Mouse (Mus musculus): ENCODE results near the gene Nucb1. TPM values are rescaled to one million over a fixed set of nuclear protein-coding genes. Genes with fewer than 3 reads are reported as not detected.

Nucb1 gene
- polyA plus RNA-seq, 1 experiment from 2014 or later, result 113 TPM

DNA sequence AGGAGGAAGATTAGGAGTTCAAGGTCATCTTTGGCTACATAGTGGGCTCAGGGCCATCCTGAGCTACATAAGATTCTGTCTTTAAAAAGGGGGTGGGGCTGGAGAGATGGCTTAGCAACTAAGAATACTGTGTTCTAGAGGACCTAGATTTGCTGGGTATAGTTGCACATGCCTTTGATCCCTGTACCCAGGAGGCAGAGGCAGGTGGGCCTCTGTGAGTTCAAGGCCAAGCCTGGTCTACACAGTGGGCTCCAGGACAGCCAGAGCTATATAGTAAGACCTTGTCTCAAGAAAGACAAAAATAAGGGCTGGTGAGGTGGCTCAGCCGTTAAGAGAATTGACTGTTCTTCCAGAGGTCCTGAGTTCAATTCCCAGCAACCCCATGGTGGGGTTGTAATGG lies 60.2 kb downstream of the Nucb1 start:
- H3K36me3 ChIP-seq (ENCODE audit: control insufficient read depth, insufficient read depth, low read length), result peaks cover 2% of the 10 kb centered on the region; the same call in 1 of the 2 replicates
- no peak for ATAC-seq (ENCODE audit: insufficient read depth, low FRiP score, low TSS enrichment)

GRCm38 (mm10) chr7:45447325-45447990 lies 62.7 kb downstream of the Nucb1 start:
- DNase-seq (ENCODE audit: low spot score), result no peak
- 35% methylated on average over 11 of the region's 11 CpGs for WGBS

More for the DNA sequence above, 60.2 kb downstream of the Nucb1 start:
- Histone ChIP-seq H3K27me3 (ENCODE audit: control insufficient read depth, insufficient read depth, low read length) (no peaks in the 10 kb centered on the region), H3K9me3 (ENCODE audit: control insufficient read depth, low read length) (no peaks in the 10 kb centered on the region), H3K4me2 (ENCODE audit: low read depth) (no peak overlapping the region), H3K4me3 (ENCODE audit: low read depth, low read length) (no peak overlapping the region), H3K9ac (ENCODE audit: low read length) (no peak overlapping the region), H3K4me1 (ENCODE audit: control insufficient read depth, insufficient read depth, low read length) (no peaks in the 10 kb centered on the region), H3K27ac (ENCODE audit: low read depth, low read length) (no peak overlapping the region)
- DNase-seq (ENCODE audit: low spot score), result no peak
- 91% methylated on average over 1 of the region's 1 CpGs for WGBS

DNA sequence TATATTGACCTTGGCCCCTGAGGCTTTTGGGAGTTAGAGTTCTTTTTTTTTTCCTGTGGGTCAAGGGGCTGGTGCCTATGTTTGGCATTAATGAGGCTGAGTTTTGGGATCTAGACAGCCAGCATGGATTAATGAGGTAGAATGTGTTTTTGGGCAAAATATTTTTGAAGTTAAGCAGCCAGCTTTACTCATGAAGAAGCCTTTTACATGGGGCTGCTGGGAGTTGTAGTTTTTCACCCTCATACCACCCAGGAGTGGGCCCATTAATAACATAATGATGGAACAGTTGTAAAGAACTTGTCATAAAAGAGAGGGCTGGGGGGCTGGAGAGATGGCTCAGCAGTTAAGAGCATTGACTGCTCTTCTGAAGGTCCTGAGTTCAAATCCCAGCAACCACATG lies 63.6 kb downstream of the Nucb1 start:
- H3K4me3 ChIP-seq (ENCODE audit: low read depth, low read length), result no peak overlapping the region
- no peaks in the 10 kb centered on the region for H3K27me3 ChIP-seq (ENCODE audit: control insufficient read depth, insufficient read depth, low read length)
- H3K4me1 ChIP-seq (ENCODE audit: control insufficient read depth, insufficient read depth, low read length), result no peaks in the 10 kb centered on the region
- no peak overlapping the region for H3K27ac ChIP-seq (ENCODE audit: low read depth, low read length)
- H3K4me2 ChIP-seq (ENCODE audit: low read depth), result no peak overlapping the region
- H3K36me3 ChIP-seq (ENCODE audit: control insufficient read depth, insufficient read depth, low read length), result peaks cover 2% of the 10 kb centered on the region; the same call in 1 of the 2 replicates
- DNase-seq (ENCODE audit: low spot score) (no peak), ATAC-seq (ENCODE audit: insufficient read depth, low FRiP score, low TSS enrichment) (no peak)
- no peaks in the 10 kb centered on the region for H3K9me3 ChIP-seq (ENCODE audit: control insufficient read depth, low read length)
- H3K9ac ChIP-seq (ENCODE audit: low read length), result no peak overlapping the region

More at GRCm38 (mm10) chr7:45447325-45447990, 62.7 kb downstream of the Nucb1 start:
- H3K4me3 ChIP-seq (ENCODE audit: low read depth, low read length), result no peak overlapping the region
- no peaks in the 10 kb centered on the region for H3K4me1 ChIP-seq (ENCODE audit: control insufficient read depth, insufficient read depth, low read length)
- ATAC-seq (ENCODE audit: insufficient read depth, low FRiP score, low TSS enrichment), result no peak
- H3K27ac ChIP-seq (ENCODE audit: low read depth, low read length), result no peak overlapping the region
- H3K4me2 ChIP-seq (ENCODE audit: low read depth), result no peak overlapping the region
- no peak overlapping the region for H3K9ac ChIP-seq (ENCODE audit: low read length)
- peaks cover 2% of the 10 kb centered on the region; the same call in 1 of the 2 replicates for H3K36me3 ChIP-seq (ENCODE audit: control insufficient read depth, insufficient read depth, low read length)
- no peaks in the 10 kb centered on the region for H3K27me3 ChIP-seq (ENCODE audit: control insufficient read depth, insufficient read depth, low read length)
- H3K9me3 ChIP-seq (ENCODE audit: control insufficient read depth, low read length), result no peaks in the 10 kb centered on the region

DNA sequence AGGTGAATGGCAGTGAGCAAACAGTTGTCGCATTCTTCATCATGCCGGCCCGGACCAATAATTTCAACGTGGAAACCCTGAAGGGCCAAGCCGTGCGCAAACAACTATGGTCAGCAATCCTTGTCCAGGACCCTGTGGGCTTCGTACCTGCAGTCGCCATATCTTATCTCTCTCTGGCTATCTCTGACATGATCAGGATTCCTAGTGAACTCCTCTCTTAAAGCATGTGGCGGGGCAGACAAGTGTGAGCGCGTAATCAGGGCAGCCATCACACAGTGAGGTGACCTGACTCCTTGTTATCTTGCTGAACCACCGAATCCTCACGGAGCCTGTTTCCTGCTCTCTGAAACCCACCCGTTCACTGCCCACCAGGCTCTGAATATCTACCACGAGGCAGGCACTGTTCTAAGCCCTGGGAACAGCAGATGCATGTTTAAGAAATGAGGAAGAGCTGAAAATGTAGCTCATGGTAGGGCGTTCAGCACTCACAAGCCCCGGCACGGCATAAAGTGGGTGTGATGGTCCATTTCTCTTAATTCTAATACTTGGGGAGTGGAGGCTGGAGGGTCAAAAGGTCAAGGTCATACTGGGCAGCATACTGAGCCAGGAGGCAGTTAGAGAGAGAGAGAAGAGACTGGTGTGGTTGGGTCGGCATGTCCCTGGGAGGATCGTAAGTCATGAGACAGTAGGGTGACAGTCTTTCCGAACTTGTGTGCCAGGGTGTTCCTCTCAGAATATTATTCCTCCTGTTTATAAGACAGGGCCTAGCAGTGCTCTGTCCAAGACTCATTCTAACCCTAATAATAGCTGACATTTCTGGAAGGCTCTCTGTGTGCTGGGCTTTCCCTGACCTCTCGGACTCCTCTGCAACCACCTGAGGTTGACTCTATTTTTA lies 66.4 kb downstream of the Nucb1 start:
- Histone ChIP-seq H3K4me2 (ENCODE audit: low read depth) (no peak overlapping the region), H3K4me3 (ENCODE audit: low read depth, low read length) (no peak overlapping the region), H3K36me3 (ENCODE audit: control insufficient read depth, insufficient read depth, low read length) (peaks cover 2% of the 10 kb centered on the region; the same call in 1 of the 2 replicates), H3K9me3 (ENCODE audit: control insufficient read depth, low read length) (no peaks in the 10 kb centered on the region), H3K4me1 (ENCODE audit: control insufficient read depth, insufficient read depth, low read length) (no peaks in the 10 kb centered on the region), H3K9ac (ENCODE audit: low read length) (no peak overlapping the region), H3K27me3 (ENCODE audit: control insufficient read depth, insufficient read depth, low read length) (no peaks in the 10 kb centered on the region), H3K27ac (ENCODE audit: low read depth, low read length) (no peak overlapping the region)
- ATAC-seq (ENCODE audit: insufficient read depth, low FRiP score, low TSS enrichment) (no peak), DNase-seq (ENCODE audit: low spot score) (no peak)
- WGBS, result 90% methylated on average over 22 of the region's 22 CpGs

Small RNA genes within 50 kb of the gene (microRNA-seq; reads per million reads assigned to microRNA genes)
- gene Gm22133, result not detected

Other genes starting within 250 kb of the Nucb1 start
- gene Slc6a21, start 232.9 kb downstream of the Nucb1 start, polyA plus RNA-seq (2014; fragmentation: Nextera tagmentation; extraction: Ambion mirVana), result not detected in 2 replicates
- 6.5 and 8.6 TPM in 2 replicates for gene Trpm4, start 176.6 kb downstream of the Nucb1 start, polyA plus RNA-seq (2014; fragmentation: Nextera tagmentation; extraction: Ambion mirVana)
- 0.87 and 1.1 TPM in 2 replicates for gene Hrc, start 175.1 kb downstream of the Nucb1 start, polyA plus RNA-seq (2014; fragmentation: Nextera tagmentation; extraction: Ambion mirVana)
- gene Ppfia3, start 143.4 kb downstream of the Nucb1 start, polyA plus RNA-seq (2014; fragmentation: Nextera tagmentation; extraction: Ambion mirVana), result 11.9 and 12.1 TPM in 2 replicates
- gene Lin7b, start 139.8 kb downstream of the Nucb1 start, polyA plus RNA-seq (2014; fragmentation: Nextera tagmentation; extraction: Ambion mirVana), result 1.6 and 3.4 TPM in 2 replicates
- 66.4 and 74.1 TPM in 2 replicates for gene Snrnp70, start 114.7 kb downstream of the Nucb1 start, polyA plus RNA-seq (2014; fragmentation: Nextera tagmentation; extraction: Ambion mirVana)
- 0.20 TPM in 1 of 2 replicates, not detected in the other for gene Kcna7, start 104.8 kb downstream of the Nucb1 start, polyA plus RNA-seq (2014; fragmentation: Nextera tagmentation; extraction: Ambion mirVana)
- 1.2 and 1.6 TPM in 2 replicates for gene Ntf5, start 96.7 kb downstream of the Nucb1 start, polyA plus RNA-seq (2014; fragmentation: Nextera tagmentation; extraction: Ambion mirVana)
- gene Lhb, start 89.6 kb downstream of the Nucb1 start, polyA plus RNA-seq (2014; fragmentation: Nextera tagmentation; extraction: Ambion mirVana), result not detected in 2 replicates
- 32.8 and 37.2 TPM in 2 replicates for gene Gys1, start 75.6 kb downstream of the Nucb1 start, polyA plus RNA-seq (2014; fragmentation: Nextera tagmentation; extraction: Ambion mirVana)
- gene Ruvbl2, start 72.3 kb downstream of the Nucb1 start, polyA plus RNA-seq (2014; fragmentation: Nextera tagmentation; extraction: Ambion mirVana), result 165 and 172 TPM in 2 replicates
- 5,316 and 5,449 TPM in 2 replicates for gene Ftl1, start 50.5 kb downstream of the Nucb1 start, polyA plus RNA-seq (2014; fragmentation: Nextera tagmentation; extraction: Ambion mirVana)
- 193 and 206 TPM in 2 replicates for gene Bax, start 43.5 kb downstream of the Nucb1 start, polyA plus RNA-seq (2014; fragmentation: Nextera tagmentation; extraction: Ambion mirVana)
- 0.26 and 0.57 TPM in 2 replicates for gene Tulp2, start 28.5 kb downstream of the Nucb1 start, polyA plus RNA-seq (2014; fragmentation: Nextera tagmentation; extraction: Ambion mirVana)
- gene Gm45808, start 23.6 kb downstream of the Nucb1 start, polyA plus RNA-seq (2014; fragmentation: Nextera tagmentation; extraction: Ambion mirVana), result not detected in 2 replicates
- gene Dhdh, start 21.6 kb downstream of the Nucb1 start, polyA plus RNA-seq (2014; fragmentation: Nextera tagmentation; extraction: Ambion mirVana), result 2.8 and 2.9 TPM in 2 replicates
- gene Ppp1r15a, start 15.9 kb upstream of the Nucb1 start, polyA plus RNA-seq (2014; fragmentation: Nextera tagmentation; extraction: Ambion mirVana), result 16.0 and 17.7 TPM in 2 replicates
- 1.3 and 2.3 TPM in 2 replicates for gene Plekha4, start 15.9 kb upstream of the Nucb1 start, polyA plus RNA-seq (2014; fragmentation: Nextera tagmentation; extraction: Ambion mirVana)
- gene Hsd17b14, start 44.5 kb upstream of the Nucb1 start, polyA plus RNA-seq (2014; fragmentation: Nextera tagmentation; extraction: Ambion mirVana), result 0.78 and 1.1 TPM in 2 replicates
- gene Bcat2, start 59.7 kb upstream of the Nucb1 start, polyA plus RNA-seq (2014; fragmentation: Nextera tagmentation; extraction: Ambion mirVana), result 34.1 and 37.4 TPM in 2 replicates
- not detected in 2 replicates for gene Fgf21, start 105.1 kb upstream of the Nucb1 start, polyA plus RNA-seq (2014; fragmentation: Nextera tagmentation; extraction: Ambion mirVana)
- gene Fut1, start 106.9 kb upstream of the Nucb1 start, polyA plus RNA-seq (2014; fragmentation: Nextera tagmentation; extraction: Ambion mirVana), result not detected in 2 replicates
- gene Izumo1, start 111.4 kb upstream of the Nucb1 start, polyA plus RNA-seq (2014; fragmentation: Nextera tagmentation; extraction: Ambion mirVana), result not detected in 2 replicates
- gene Rasip1, start 117.1 kb upstream of the Nucb1 start, polyA plus RNA-seq (2014; fragmentation: Nextera tagmentation; extraction: Ambion mirVana), result 5.7 and 7.5 TPM in 2 replicates
- 2.9 and 5.6 TPM in 2 replicates for gene Mamstr, start 129.6 kb upstream of the Nucb1 start, polyA plus RNA-seq (2014; fragmentation: Nextera tagmentation; extraction: Ambion mirVana)
- 0.08 and 0.11 TPM in 2 replicates for gene Fut2, start 156.0 kb upstream of the Nucb1 start, polyA plus RNA-seq (2014; fragmentation: Nextera tagmentation; extraction: Ambion mirVana)
- 1.1 and 1.4 TPM in 2 replicates for gene Ntn5, start 173.6 kb upstream of the Nucb1 start, polyA plus RNA-seq (2014; fragmentation: Nextera tagmentation; extraction: Ambion mirVana)
- 1.7 and 2.1 TPM in 2 replicates for gene Sec1, start 184.0 kb upstream of the Nucb1 start, polyA plus RNA-seq (2014; fragmentation: Nextera tagmentation; extraction: Ambion mirVana)
- 11.5 and 12.4 TPM in 2 replicates for gene Car11, start 189.4 kb upstream of the Nucb1 start, polyA plus RNA-seq (2014; fragmentation: Nextera tagmentation; extraction: Ambion mirVana)
- 3.3 and 3.7 TPM in 2 replicates for gene Dbp, start 194.7 kb upstream of the Nucb1 start, polyA plus RNA-seq (2014; fragmentation: Nextera tagmentation; extraction: Ambion mirVana)
- 929 and 960 TPM in 2 replicates for gene Rpl18, start 205.1 kb upstream of the Nucb1 start, polyA plus RNA-seq (2014; fragmentation: Nextera tagmentation; extraction: Ambion mirVana)
- 23.7 and 25.3 TPM in 2 replicates for gene Sphk2, start 207.6 kb upstream of the Nucb1 start, polyA plus RNA-seq (2014; fragmentation: Nextera tagmentation; extraction: Ambion mirVana)
- 0.28 and 0.42 TPM in 2 replicates for gene Fam83e, start 210.8 kb upstream of the Nucb1 start, polyA plus RNA-seq (2014; fragmentation: Nextera tagmentation; extraction: Ambion mirVana)
- gene Spaca4, start 215.4 kb upstream of the Nucb1 start, polyA plus RNA-seq (2014; fragmentation: Nextera tagmentation; extraction: Ambion mirVana), result not detected in 2 replicates

All from neural tube, embryonic 11.5 days (tissue).